Comparison of ENCODE assay signal across 8 mouse cellular contexts in genomic region chr1:185454955-185455701, GRCm38 (mm10). TPM values are rescaled to one million over a fixed set of nuclear protein-coding genes. Genes with fewer than 3 reads are reported as not detected.
DNase-seq lines count a peak whose midpoint lies in the region; ATAC-seq and TF ChIP-seq lines count a peak whose summit lies in the region.

No protein-coding gene starts in this region.

- H3K4me1 ChIP-seq in liver, postnatal 0 days (ENCODE audit: insufficient read depth) = peaks cover 46% of the 10 kb centered on the region

- under 1% methylated on average over 58 of the region's 71 CpGs for WGBS in liver, postnatal 0 days (ENCODE audit: insufficient replicate concordance)

- H3K4me3 ChIP-seq in liver, postnatal 0 days (ENCODE audit: low read depth, low read length) = peak overlapping the region; percentile 76

- H3K36me3 ChIP-seq in liver, postnatal 0 days (replicated peaks; ENCODE audit: insufficient read depth, low read length) = peaks cover 20% of the 10 kb centered on the region

- peak overlapping the region; percentile 72 for H3K4me2 ChIP-seq in liver, postnatal 0 days (ENCODE audit: low read depth, low read length)

- peak overlapping the region; percentile 78 for H3K9ac ChIP-seq in liver, postnatal 0 days (replicated peaks)

- TF ChIP-seq CTCF in liver, postnatal 0 days (IDR thresholded peaks at IDR 0.05; ENCODE audit: low read depth) = no peak

- H3K27me3 ChIP-seq in liver, postnatal 0 days (ENCODE audit: insufficient read depth, low read length) = no peaks in the 10 kb centered on the region; the same call in 1 of the 2 replicates

- H3K9me3 ChIP-seq in liver, postnatal 0 days (ENCODE audit: low read length) = no peaks in the 10 kb centered on the region

- H3K27ac ChIP-seq in liver, postnatal 0 days (ENCODE audit: low read depth) = peak overlapping the region; percentile 93

- no peak; the same call in 1 of the 2 replicates for ATAC-seq in liver, postnatal 0 days

- DNase-seq in adrenal gland, adult 2 months = peak; percentile 14
- DNase-seq in adrenal gland, postnatal 4 days (ENCODE audit: low spot score in 2 of 2) = no peak
- peak; percentile 17 for DNase-seq in thymus, postnatal 4 days
- no peak for DNase-seq in thymus, postnatal 0 days (ENCODE audit: low spot score)
- DNase-seq in forelimb bud, embryonic 11.5 days (ENCODE audit: low read depth, low spot score) = peak; percentile 59
- DNase-seq in layer of hippocampus, adult 18-20 months (ENCODE audit: low spot score in 2 of 2) = peak; percentile 34 to 36
- peak; percentile 59 for DNase-seq in liver, postnatal 0 days
- DNase-seq in spleen, postnatal 4 days (ENCODE audit: low spot score in 2 of 2) = peak; percentile 58 to 80

- no peak for TF ChIP-seq EP300 in liver, postnatal 0 days (IDR thresholded peaks at IDR 0.05; ENCODE audit: low read depth)

RNA-seq across cellular contexts. Expression of gene Slc30a10, which starts 0.5 kb away (rescaled TPM):
- under 1 TPM in 1 of 2 experiments, not detected in 1; 0.09 TPM for total RNA-seq in adrenal gland, adult 2 months (2021)
- polyA plus RNA-seq in adrenal gland, adult 2 months (2012; rRNA removed) = not detected in 2 replicates
- 1 to 10 TPM in 1 of 2 experiments, under 1 TPM in 1; 0.76 to 2.6 TPM for total RNA-seq in adrenal gland, postnatal 4 days (2021)
- 0.03 and 0.04 TPM in 2 replicates for polyA plus RNA-seq in thymus, postnatal 0 days (2015; fragmentation: Nextera tagmentation; extraction: Ambion mirVana)
- total RNA-seq in layer of hippocampus, adult 18-20 months (2021) = 1 to 10 TPM; 7.1 to 7.7 TPM
- polyA plus RNA-seq in liver, postnatal 0 days (2015; fragmentation: Nextera tagmentation; extraction: Ambion mirVana) = 8.0 and 9.1 TPM in 2 replicates

Comparison
In these comparisons a context has a peak if more than half of its experiments do, and no peak if none do; other contexts are left out.
1. DNase-seq: peak in adrenal gland, adult 2 months (single experiment), thymus, postnatal 4 days (single experiment), forelimb bud, embryonic 11.5 days (single experiment), layer of hippocampus, adult 18-20 months (2 of 2), liver, postnatal 0 days (single experiment) and spleen, postnatal 4 days (2 of 2); none in adrenal gland, postnatal 4 days (0 of 2) and thymus, postnatal 0 days (single experiment).